Mouse (Mus musculus): ENCODE results near the gene Cyfip2. TPM values are rescaled to one million over a fixed set of nuclear protein-coding genes. Genes with fewer than 3 reads are reported as not detected.
"Not testable (repeated sequence)": the region's sequence is repeated elsewhere in the genome, so short reads cannot be mapped to it uniquely, and the experiment has no call there.

Gene Cyfip2
- polyA plus RNA-seq, 1 experiment from 2014 or later, result 13.4 TPM

DNA sequence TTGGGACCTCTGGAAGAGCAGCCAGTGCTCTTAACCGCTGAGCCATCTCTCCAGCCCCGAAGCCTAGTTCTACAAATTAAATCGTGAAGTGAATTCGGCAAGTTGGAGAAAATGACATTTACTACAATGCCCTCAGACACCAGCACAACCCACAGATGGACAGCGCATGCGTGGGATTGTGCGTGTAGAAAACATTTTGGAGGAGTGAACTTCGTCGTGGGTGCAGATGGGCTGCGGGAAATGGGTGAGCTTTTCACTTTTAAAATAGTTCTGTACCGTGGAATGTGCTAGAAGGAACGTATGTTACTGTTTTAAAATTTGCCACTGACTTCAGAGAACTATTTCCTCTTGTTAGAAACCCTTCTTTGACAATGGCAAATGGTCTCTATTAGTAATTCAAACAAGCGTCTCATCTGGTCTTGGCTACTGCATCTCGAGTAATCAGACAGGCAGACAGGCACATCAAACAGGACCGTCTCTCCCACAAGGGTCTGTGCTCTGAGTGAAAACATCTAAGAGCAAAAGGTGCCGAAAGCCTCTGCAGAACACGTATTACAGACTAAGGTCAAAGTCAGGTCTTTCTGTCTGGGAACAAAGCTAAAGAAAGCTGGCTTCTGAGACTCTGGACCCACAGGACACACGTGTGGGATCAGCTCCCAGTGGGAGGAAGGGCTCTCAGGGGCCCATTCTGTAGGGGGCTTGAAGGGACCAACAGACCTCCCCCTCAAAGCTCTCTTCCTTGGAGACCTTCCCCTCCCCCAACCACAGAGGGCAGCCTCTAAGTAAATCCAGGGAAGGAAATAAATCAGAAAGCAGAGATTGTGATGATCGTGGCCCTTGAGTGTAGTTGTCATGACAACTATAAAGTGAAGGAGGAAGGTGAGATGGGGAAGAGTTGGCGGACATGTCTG, 110.8 kb downstream of the Cyfip2 start:
- no peak for DNase-seq (ENCODE audit: low spot score)
- Histone ChIP-seq H3K36me3 (ENCODE audit: control insufficient read depth, insufficient read depth, low read length) (no peaks in the 10 kb centered on the region), H3K4me2 (ENCODE audit: low read depth, low read length) (no peak overlapping the region)

GRCm38 (mm10) chr11:46200664-46201063, 112.0 kb downstream of the Cyfip2 start:
- ATAC-seq (ENCODE audit: low read depth) (no peak), DNase-seq (ENCODE audit: low spot score) (no peak)
- Histone ChIP-seq H3K36me3 (ENCODE audit: control insufficient read depth, insufficient read depth, low read length) (no peaks in the 10 kb centered on the region), H3K27ac (replicated peaks; ENCODE audit: low read depth, low read length) (no peak overlapping the region), H3K4me1 (ENCODE audit: control insufficient read depth, insufficient read depth, low read length) (peaks cover 4% of the 10 kb centered on the region), H3K9ac (ENCODE audit: low read depth, low read length) (no peak overlapping the region), H3K9me3 (ENCODE audit: control insufficient read depth, low read length) (no peaks in the 10 kb centered on the region), H3K27me3 (replicated peaks; ENCODE audit: control insufficient read depth, insufficient read depth, low read length) (no peaks in the 10 kb centered on the region), H3K4me2 (ENCODE audit: low read depth, low read length) (no peak overlapping the region), H3K4me3 (ENCODE audit: low read depth, low read length) (no peak overlapping the region)
- 78% methylated on average over 11 of the region's 11 CpGs for WGBS

More for the DNA sequence above, 110.8 kb downstream of the Cyfip2 start:
- 38% methylated on average over 20 of the region's 20 CpGs for WGBS
- H3K4me1 ChIP-seq (ENCODE audit: control insufficient read depth, insufficient read depth, low read length), result peaks cover 4% of the 10 kb centered on the region
- no peak overlapping the region for H3K4me3 ChIP-seq (ENCODE audit: low read depth, low read length)
- no peak overlapping the region for H3K27ac ChIP-seq (replicated peaks; ENCODE audit: low read depth, low read length)
- H3K9me3 ChIP-seq (ENCODE audit: control insufficient read depth, low read length), result no peaks in the 10 kb centered on the region
- H3K9ac ChIP-seq (ENCODE audit: low read depth, low read length), result no peak overlapping the region
- no peaks in the 10 kb centered on the region for H3K27me3 ChIP-seq (replicated peaks; ENCODE audit: control insufficient read depth, insufficient read depth, low read length)
- ATAC-seq (ENCODE audit: low read depth), result no peak

- Histone ChIP-seq H3K9me3 (ENCODE audit: control insufficient read depth, low read length) (no peaks in the 10 kb centered on the region), H3K36me3 (ENCODE audit: control insufficient read depth, insufficient read depth, low read length) (no peaks in the 10 kb centered on the region), H3K4me3 (ENCODE audit: low read depth, low read length) (no peak overlapping the region), H3K4me2 (ENCODE audit: low read depth, low read length) (no peak overlapping the region), H3K27ac (replicated peaks; ENCODE audit: low read depth, low read length) (no peak overlapping the region), H3K9ac (ENCODE audit: low read depth, low read length) (no peak overlapping the region), H3K27me3 (replicated peaks; ENCODE audit: control insufficient read depth, insufficient read depth, low read length) (no peaks in the 10 kb centered on the region), H3K4me1 (ENCODE audit: control insufficient read depth, insufficient read depth, low read length) (0 out of 2 replicates have a peak, but pooled peaks cover 5% of the 10 kb centered on the region)
- ATAC-seq (ENCODE audit: low read depth) (no peak), DNase-seq (ENCODE audit: low spot score) (no peak)
- 46% methylated on average over 4 of the region's 4 CpGs for WGBS
These were observed 118.5 kb downstream of the Cyfip2 start for GRCm38 (mm10) chr11:46194175-46194574.

- 35% methylated on average over 1 of the region's 2 CpGs for WGBS
- Histone ChIP-seq H3K27ac (replicated peaks; ENCODE audit: low read depth, low read length) (0 out of 2 replicates have a peak overlapping the region, but pooled peaks have one; percentile 71), H3K27me3 (replicated peaks; ENCODE audit: control insufficient read depth, insufficient read depth, low read length) (no peaks in the 10 kb centered on the region), H3K4me2 (ENCODE audit: low read depth, low read length) (no peak overlapping the region), H3K9ac (ENCODE audit: low read depth, low read length) (no peak overlapping the region), H3K4me3 (ENCODE audit: low read depth, low read length) (no peak overlapping the region), H3K36me3 (ENCODE audit: control insufficient read depth, insufficient read depth, low read length) (no peaks in the 10 kb centered on the region), H3K4me1 (ENCODE audit: control insufficient read depth, insufficient read depth, low read length) (peaks cover 15% of the 10 kb centered on the region), H3K9me3 (ENCODE audit: control insufficient read depth, low read length) (no peaks in the 10 kb centered on the region)
- peak; percentile 55; the same call in 1 of the 2 replicates for ATAC-seq (ENCODE audit: low read depth)
- peak; percentile 85 for DNase-seq (ENCODE audit: low spot score)
These were observed 124.4 kb downstream of the Cyfip2 start for GRCm38 (mm10) chr11:46188283-46188682.

DNA sequence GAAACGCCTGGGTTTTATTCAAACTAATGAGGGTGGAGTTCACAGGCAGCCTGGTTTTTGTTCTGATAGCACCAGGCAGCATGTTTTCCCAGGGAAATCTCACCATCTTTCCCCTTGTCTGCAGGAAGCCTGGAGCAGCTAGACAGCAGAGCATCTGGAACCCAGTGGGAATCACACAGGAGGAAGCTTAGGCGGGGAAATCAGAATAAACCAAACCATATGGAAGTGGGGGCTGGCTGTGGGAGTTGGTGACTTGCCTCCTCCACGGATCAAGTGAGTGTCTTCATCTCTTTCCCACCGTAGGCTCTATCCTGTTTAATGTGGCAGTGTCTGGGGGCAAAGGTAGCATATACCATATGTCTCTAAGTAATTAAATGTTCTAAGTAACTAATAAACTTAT, 127.2 kb downstream of the Cyfip2 start:
- H3K4me2 ChIP-seq (ENCODE audit: low read depth, low read length), result no peak overlapping the region
- no peak overlapping the region for H3K4me3 ChIP-seq (ENCODE audit: low read depth, low read length)
- WGBS, result 15% methylated on average over 4 of the region's 4 CpGs
- H3K9me3 ChIP-seq (ENCODE audit: control insufficient read depth, low read length), result no peaks in the 10 kb centered on the region
- H3K36me3 ChIP-seq (ENCODE audit: control insufficient read depth, insufficient read depth, low read length), result no peaks in the 10 kb centered on the region
- no peak for ATAC-seq (ENCODE audit: low read depth)
- H3K9ac ChIP-seq (ENCODE audit: low read depth, low read length), result no peak overlapping the region
- H3K27ac ChIP-seq (replicated peaks; ENCODE audit: low read depth, low read length), result no peak overlapping the region; the same call in 1 of the 2 replicates
- peak; percentile 78 for DNase-seq (ENCODE audit: low spot score)
- no peaks in the 10 kb centered on the region for H3K27me3 ChIP-seq (replicated peaks; ENCODE audit: control insufficient read depth, insufficient read depth, low read length)
- peaks cover 15% of the 10 kb centered on the region for H3K4me1 ChIP-seq (ENCODE audit: control insufficient read depth, insufficient read depth, low read length)

DNA sequence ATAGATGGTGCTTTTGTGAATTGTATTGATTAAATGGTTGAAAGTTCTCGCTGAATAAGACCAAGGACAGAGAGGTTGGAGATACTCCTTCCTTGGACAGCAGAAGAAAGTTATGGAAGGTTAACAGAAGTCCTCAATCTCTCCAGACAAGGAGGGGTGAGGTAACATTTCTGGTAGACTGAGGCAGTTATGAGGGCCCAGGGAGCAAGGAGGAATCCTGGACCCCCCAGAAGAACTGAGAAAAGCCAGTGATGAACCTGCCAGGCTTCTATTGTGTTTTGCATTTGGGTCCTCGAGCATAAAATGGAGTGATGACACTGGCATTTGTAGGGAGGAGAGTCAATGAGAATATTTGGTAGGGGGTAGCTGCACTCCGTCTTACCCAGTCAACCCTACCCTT, 127.7 kb downstream of the Cyfip2 start:
- H3K27me3 ChIP-seq (replicated peaks; ENCODE audit: control insufficient read depth, insufficient read depth, low read length), result no peaks in the 10 kb centered on the region

GRCm38 (mm10) chr11:46182031-46182430, 130.6 kb downstream of the Cyfip2 start:
- not testable (repeated sequence) for H3K36me3 ChIP-seq (ENCODE audit: control insufficient read depth, insufficient read depth, low read length); H3K9ac ChIP-seq (ENCODE audit: low read depth, low read length); H3K9me3 ChIP-seq (ENCODE audit: control insufficient read depth, low read length); DNase-seq (ENCODE audit: low spot score); H3K4me2 ChIP-seq (ENCODE audit: low read depth, low read length); H3K4me3 ChIP-seq (ENCODE audit: low read depth, low read length); H3K27ac ChIP-seq (replicated peaks; ENCODE audit: low read depth, low read length); ATAC-seq (ENCODE audit: low read depth); H3K27me3 ChIP-seq (replicated peaks; ENCODE audit: control insufficient read depth, insufficient read depth, low read length); H3K4me1 ChIP-seq (ENCODE audit: control insufficient read depth, insufficient read depth, low read length)
- 93% methylated on average over 1 of the region's 1 CpGs for WGBS

More for the DNA sequence above, 127.7 kb downstream of the Cyfip2 start:
- no peak overlapping the region; the same call in 1 of the 2 replicates for H3K27ac ChIP-seq (replicated peaks; ENCODE audit: low read depth, low read length)
- DNase-seq (ENCODE audit: low spot score) (no peak), ATAC-seq (ENCODE audit: low read depth) (no peak)
- no peak overlapping the region for H3K4me2 ChIP-seq (ENCODE audit: low read depth, low read length)
- H3K9ac ChIP-seq (ENCODE audit: low read depth, low read length), result no peak overlapping the region
- no peak overlapping the region for H3K4me3 ChIP-seq (ENCODE audit: low read depth, low read length)
- H3K4me1 ChIP-seq (ENCODE audit: control insufficient read depth, insufficient read depth, low read length), result peaks cover 15% of the 10 kb centered on the region
- H3K36me3 ChIP-seq (ENCODE audit: control insufficient read depth, insufficient read depth, low read length), result no peaks in the 10 kb centered on the region
- H3K9me3 ChIP-seq (ENCODE audit: control insufficient read depth, low read length), result no peaks in the 10 kb centered on the region
- 56% methylated on average over 3 of the region's 3 CpGs for WGBS

- WGBS, result 66% methylated on average over 10 of the region's 10 CpGs
- Histone ChIP-seq H3K27ac (replicated peaks; ENCODE audit: low read depth, low read length) (no peak overlapping the region), H3K9ac (ENCODE audit: low read depth, low read length) (no peak overlapping the region), H3K9me3 (ENCODE audit: control insufficient read depth, low read length) (no peaks in the 10 kb centered on the region), H3K4me3 (ENCODE audit: low read depth, low read length) (no peak overlapping the region), H3K36me3 (ENCODE audit: control insufficient read depth, insufficient read depth, low read length) (no peaks in the 10 kb centered on the region), H3K4me1 (ENCODE audit: control insufficient read depth, insufficient read depth, low read length) (0 out of 2 replicates have a peak, but pooled peaks cover 2% of the 10 kb centered on the region), H3K27me3 (replicated peaks; ENCODE audit: control insufficient read depth, insufficient read depth, low read length) (no peaks in the 10 kb centered on the region), H3K4me2 (ENCODE audit: low read depth, low read length) (no peak overlapping the region)
- ATAC-seq (ENCODE audit: low read depth), result no peak
- DNase-seq (ENCODE audit: low spot score), result no peak
These were observed 135.2 kb downstream of the Cyfip2 start for GRCm38 (mm10) chr11:46177246-46178043.
